Mouse (Mus musculus) adrenal gland, adult 18-20 months (tissue): ENCODE results near the gene Nfkb2. TPM values are rescaled to one million over a fixed set of nuclear protein-coding genes. Genes with fewer than 3 reads are reported as not detected.

Experiments
- DNase-seq, 2 experiments: peaks; one replicate each; pipeline ENCODE4 v3.0.0; 2021 to 2022; ENCODE audit warnings: low spot score in 2 of 2
- microRNA-seq, 2 experiments: library from miRNA; unstranded; fragments of <30 nt; microRNA quantifications; one replicate each; pipeline ENCODE4 v1.2.0; 2021; ENCODE audit warnings: borderline number of aligned reads in 2 of 2
- total RNA-seq, 2 experiments: library from RNA; stranded (reverse); gene quantifications; 1 replicate in 1 of 2; 2 replicates in 1 of 2; pipeline ENCODE4 v1.2.3; 2021

The Nfkb2 gene
- total RNA-seq, 2 experiments from 2014 or later = 40.4 to 42.8 TPM

GRCm38 (mm10) chr19:46338942-46339286 is 34.8 kb downstream of the Nfkb2 start:
- DNase-seq = no peak

- no peak for DNase-seq
These were observed 35.3 kb downstream of the Nfkb2 start for GRCm38 (mm10) chr19:46339287-46339971.

GRCm38 (mm10) chr19:46344710-46345419 is 40.7 kb downstream of the Nfkb2 start:
- DNase-seq = no peak

- DNase-seq = no peak
These were observed 43.0 kb downstream of the Nfkb2 start for GRCm38 (mm10) chr19:46347146-46347545.

GRCm38 (mm10) chr19:46347936-46348668 is 44.0 kb downstream of the Nfkb2 start:
- no peak for DNase-seq

GRCm38 (mm10) chr19:46348761-46349458 is 44.8 kb downstream of the Nfkb2 start:
- peak; percentile 75 to 76 for DNase-seq

- DNase-seq = no peak
These were observed 45.4 kb downstream of the Nfkb2 start for GRCm38 (mm10) chr19:46349550-46349949.

- DNase-seq = no peak
These were observed 46.2 kb downstream of the Nfkb2 start, which contains the start of gene 2310034G01Rik for GRCm38 (mm10) chr19:46350168-46350932. TSS of gene 2310034G01Rik (minus strand) at chr19:46350302.

GRCm38 (mm10) chr19:46356701-46357138 is 52.6 kb downstream of the Nfkb2 start:
- DNase-seq = peak; percentile 78 to 84

GRCm38 (mm10) chr19:46357344-46358280 is 53.5 kb downstream of the Nfkb2 start:
- DNase-seq = no peak

GRCm38 (mm10) chr19:46358381-46358780 is 54.3 kb downstream of the Nfkb2 start:
- no peak for DNase-seq

Small RNAs within 50 kb of the gene (microRNA-seq; reads per million reads assigned to microRNA genes)
- 0.61 to 2.8 reads per million in 2 experiments for gene Mir146b

Other genes starting within 250 kb of the Nfkb2 start
- gene Nolc1, start 228.5 kb upstream of the Nfkb2 start, total RNA-seq = 10 to 100 TPM; 52.2 to 61.8 TPM
- gene Elovl3, start 172.4 kb upstream of the Nfkb2 start, total RNA-seq = 10 to 100 TPM; 84.8 to 94.1 TPM
- not detected for gene Pitx3, start 156.0 kb upstream of the Nfkb2 start, total RNA-seq
- gene Gbf1, start 151.8 kb upstream of the Nfkb2 start, total RNA-seq = 10 to 100 TPM; 67.8 to 82.5 TPM
- gene Psd, start 22.8 kb downstream of the Nfkb2 start, total RNA-seq = 1 to 10 TPM; 7.5 to 9.2 TPM
- 10 to 100 TPM in 1 of 2 experiments, 1 to 10 TPM in 1; 8.8 to 10.3 TPM for gene Fbxl15, start 23.9 kb downstream of the Nfkb2 start, total RNA-seq
- gene Cuedc2, start 34.4 kb downstream of the Nfkb2 start, total RNA-seq = 10 to 100 TPM; 72.1 to 77.9 TPM
- gene Mfsd13a, start 36.8 kb downstream of the Nfkb2 start, total RNA-seq = 1 to 10 TPM; 9.3 to 9.4 TPM
- 1 to 10 TPM; 1.2 TPM for gene 2310034G01Rik, start 46.0 kb downstream of the Nfkb2 start, total RNA-seq
- 100 to 1,000 TPM; 121 to 122 TPM for gene Actr1a, start 91.4 kb downstream of the Nfkb2 start, total RNA-seq
- gene Sufu, start 92.6 kb downstream of the Nfkb2 start, total RNA-seq = 10 to 100 TPM; 17.9 to 20.3 TPM
- 10 to 100 TPM; 46.5 to 56.8 TPM for gene Trim8, start 197.4 kb downstream of the Nfkb2 start, total RNA-seq